Mouse (Mus musculus) heart, postnatal 0 days (tissue): ENCODE results near the gene Baz2a. TPM values are rescaled to one million over a fixed set of nuclear protein-coding genes. Genes with fewer than 3 reads are reported as not detected.
A peak's percentile ranks its signal among the peaks of the same experiment; 100 is the strongest.
"Not testable (repeated sequence)": the region's sequence is repeated elsewhere in the genome, so short reads cannot be mapped to it uniquely, and the experiment has no call there.

Source experiments
- ATAC-seq: fragments of 200-750 bp; cut with Nextera tagmentation; 2 replicates; pipeline ENCODE4 v1.8.0; 2017; ENCODE audit warnings: low read depth, moderate number of reproducible peaks, moderate library complexity; ENCODE audit not compliant: insufficient read depth
- DNase-seq: peaks from one replicate; pipeline ENCODE4 v3.0.0-alpha.2; 2016; ENCODE audit warnings: low spot score
- H3K27ac ChIP-seq: fragments of 300-500 bp; sonication (generic); 2 replicates; pipeline ENCODE4 v1.5.1; 2014; ENCODE audit warnings: low read depth, mild to moderate bottlenecking
- H3K27me3 ChIP-seq: fragments of 300-500 bp; sonication (generic); 2 replicates; pipeline ENCODE4 v1.6.1; 2014; ENCODE audit warnings: low read length, mixed read lengths; ENCODE audit not compliant: control insufficient read depth, insufficient read depth
- H3K36me3 ChIP-seq: fragments of 300-500 bp; sonication (generic); replicated peaks from 2 replicates; pipeline ENCODE4 v1.6.1; 2014; ENCODE audit warnings: low read length, mixed read lengths; ENCODE audit not compliant: control insufficient read depth, insufficient read depth
- H3K4me1 ChIP-seq: fragments of 300-500 bp; sonication (generic); 2 replicates; pipeline ENCODE4 v1.6.1; 2014; ENCODE audit warnings: antibody characterized with exemption; ENCODE audit not compliant: control insufficient read depth, insufficient read depth
- H3K4me2 ChIP-seq: fragments of 300-500 bp; sonication (generic); 2 replicates; pipeline ENCODE4 v1.6.1; 2014; ENCODE audit warnings: low read depth, mild to moderate bottlenecking, low read length, moderate library complexity
- H3K4me3 ChIP-seq: fragments of 300-500 bp; sonication (generic); 2 replicates; pipeline ENCODE4 v1.5.1; 2014; ENCODE audit warnings: low read depth, low read length
- H3K9ac ChIP-seq: fragments of 300-500 bp; sonication (generic); replicated peaks from 2 replicates; pipeline ENCODE4 v1.6.1; 2014; ENCODE audit warnings: low read depth, low read length, mixed read lengths
- H3K9me3 ChIP-seq: fragments of 300-500 bp; sonication (generic); replicated peaks from 2 replicates; pipeline ENCODE4 v1.6.1; 2016; ENCODE audit warnings: low read length; ENCODE audit not compliant: control insufficient read depth
- CTCF ChIP-seq: IDR thresholded peaks from 2 replicates; pipeline ENCODE4 v1.5.1; 2016; ENCODE audit warnings: antibody characterized with exemption, control low read depth, low read depth
- EP300 ChIP-seq: IDR thresholded peaks from 2 replicates; pipeline ENCODE4 v1.6.1; 2016; ENCODE audit warnings: antibody characterized with exemption, low read depth
- WGBS: fragments of 180-500 bp; shearing (Covaris S2); extraction: QIAGEN DNeasy Blood & Tissue Kit; methylation state at CpG from one replicate; pipeline ENCODE4 v1.1.7; 2014; 5-methylcytosine and 5-hydroxymethylcytosine counted together
- polyA plus RNA-seq: library from polyadenylated mRNA; unstranded; fragments of >200 nt; fragmentation: Nextera tagmentation; extraction: Ambion mirVana; gene quantifications from 2 replicates; pipeline ENCODE4 v1.2.1, GENCODE M21; 2015
- total RNA-seq: library from RNA; depleted of rRNA; stranded (reverse); fragments of >200 nt; gene quantifications from 2 replicates; pipeline ENCODE4 v1.2.3, GENCODE M21; 2014; ENCODE audit warnings: low replicate concordance

Gene Baz2a
- total and polyA plus RNA-seq, 2 experiments from 2014 or later = 7.7 to 15.8 TPM

GRCm38 (mm10) chr10:128049741-128050140 is 41.6 kb upstream of the Baz2a start:
- Histone ChIP-seq H3K27me3 (no peaks in the 10 kb centered on the region), H3K4me1 (0 out of 2 replicates have a peak, but pooled peaks cover 2% of the 10 kb centered on the region), H3K4me2 (no peak overlapping the region), H3K9me3 (no peaks in the 10 kb centered on the region), H3K9ac (no peak overlapping the region), H3K36me3 (peaks cover 63% of the 10 kb centered on the region), H3K4me3 (no peak overlapping the region), H3K27ac (no peak overlapping the region)
- TF ChIP-seq EP300 = no peak
- no peak for TF ChIP-seq CTCF
- DNase-seq (no peak), ATAC-seq (no peak)
- 95% methylated on average over 2 of the region's 2 CpGs for WGBS

GRCm38 (mm10) chr10:128050355-128050754 is 41.0 kb upstream of the Baz2a start:
- no peak overlapping the region for H3K27ac ChIP-seq
- H3K36me3 ChIP-seq = peaks cover 57% of the 10 kb centered on the region
- H3K9ac ChIP-seq = no peak overlapping the region
- H3K4me2 ChIP-seq = no peak overlapping the region
- H3K9me3 ChIP-seq = no peaks in the 10 kb centered on the region
- H3K4me3 ChIP-seq = no peak overlapping the region
- no peaks in the 10 kb centered on the region for H3K4me1 ChIP-seq
- H3K27me3 ChIP-seq = no peaks in the 10 kb centered on the region
- ATAC-seq = no peak
- 80% methylated on average over 2 of the region's 2 CpGs for WGBS
- no peak for DNase-seq
- no peak for TF ChIP-seq CTCF
- TF ChIP-seq EP300 = no peak

- TF ChIP-seq CTCF (no peak), EP300 (no peak)
- no peak overlapping the region for H3K4me3 ChIP-seq
These were observed 39.8 kb upstream of the Baz2a start for GRCm38 (mm10) chr10:128051589-128051988.

GRCm38 (mm10) chr10:128052136-128052535 is 39.2 kb upstream of the Baz2a start:
- not testable (repeated sequence) for H3K27me3 ChIP-seq, H3K27ac ChIP-seq, DNase-seq, H3K4me2 ChIP-seq, ATAC-seq, H3K4me1 ChIP-seq, H3K9me3 ChIP-seq, H3K9ac ChIP-seq, H3K4me3 ChIP-seq
- H3K36me3 ChIP-seq = peaks cover 40% of the 10 kb centered on the region
- WGBS = 86% methylated on average over 1 of the region's 2 CpGs

More at GRCm38 (mm10) chr10:128051589-128051988, 39.8 kb upstream of the Baz2a start:
- Histone ChIP-seq H3K27ac (no peak overlapping the region), H3K4me2 (no peak overlapping the region), H3K27me3 (no peaks in the 10 kb centered on the region), H3K9ac (no peak overlapping the region), H3K9me3 (no peaks in the 10 kb centered on the region), H3K4me1 (no peaks in the 10 kb centered on the region), H3K36me3 (peaks cover 44% of the 10 kb centered on the region)
- 93% methylated on average over 5 of the region's 5 CpGs for WGBS
- ATAC-seq (no peak), DNase-seq (no peak)

- ATAC-seq = no peak
- no peak for TF ChIP-seq EP300
- no peak overlapping the region for H3K4me2 ChIP-seq
- H3K4me3 ChIP-seq = no peak overlapping the region
- H3K27me3 ChIP-seq = no peaks in the 10 kb centered on the region
- no peak overlapping the region for H3K27ac ChIP-seq
- H3K4me1 ChIP-seq = no peaks in the 10 kb centered on the region
- no peak for DNase-seq
- peaks cover 32% of the 10 kb centered on the region for H3K36me3 ChIP-seq
- 92% methylated on average over 8 of the region's 8 CpGs for WGBS
- no peaks in the 10 kb centered on the region for H3K9me3 ChIP-seq
- H3K9ac ChIP-seq = no peak overlapping the region
These were observed 38.4 kb upstream of the Baz2a start for GRCm38 (mm10) chr10:128053001-128053400.

- under 1% methylated on average over 18 of the region's 18 CpGs for WGBS
- no peak; the same call in none of the 2 replicates for ATAC-seq
These were observed 33.2 kb upstream of the Baz2a start for GRCm38 (mm10) chr10:128058184-128058583.

More at GRCm38 (mm10) chr10:128058184-128058583, 33.2 kb upstream of the Baz2a start:
- H3K4me1 ChIP-seq = peaks cover 9% of the 10 kb centered on the region
- no peak for TF ChIP-seq CTCF
- TF ChIP-seq EP300 = no peak
- peak overlapping the region; percentile 83 for H3K4me2 ChIP-seq
- H3K27me3 ChIP-seq = no peaks in the 10 kb centered on the region
- peak overlapping the region; percentile 96 for H3K4me3 ChIP-seq
- H3K27ac ChIP-seq = peak overlapping the region; percentile 98
- H3K9ac ChIP-seq = peak overlapping the region; percentile 94
- no peaks in the 10 kb centered on the region for H3K9me3 ChIP-seq
- no peak for DNase-seq
- H3K36me3 ChIP-seq = no peaks in the 10 kb centered on the region
